Mouse (Mus musculus): ENCODE data around the gene Pla2g5. TPM values are rescaled to one million over a fixed set of nuclear protein-coding genes. Genes with fewer than 3 reads are reported as not detected.
"Not testable (repeated sequence)": the region's sequence is repeated elsewhere in the genome, so short reads cannot be mapped to it uniquely, and the experiment has no call there.

Pla2g5 gene
- total RNA-seq, 2 experiments from 2014 or later, result 0.20 to 1.7 TPM

GRCm38 (mm10) chr4:138859245-138859644, 4.0 kb downstream of the Pla2g5 start:
- DNase-seq, result no peak
- intact Hi-C loops (cut with DNase I), result no loop called here

- intact Hi-C loops (cut with DNase I), result no loop called here
Measured at GRCm38 (mm10) chr4:138858446-138858845, 4.8 kb downstream of the Pla2g5 start.

GRCm38 (mm10) chr4:138857576-138857975, 5.7 kb downstream of the Pla2g5 start:
- DNase-seq, result no peak
- intact Hi-C loops (cut with DNase I), result no loop called here

More at GRCm38 (mm10) chr4:138858446-138858845, 4.8 kb downstream of the Pla2g5 start:
- no peak for DNase-seq

- intact Hi-C loops (cut with DNase I), result no loop called here
- peak in 1 of 2 experiments; percentile 21 for DNase-seq
Measured at GRCm38 (mm10) chr4:138856491-138856890, 6.8 kb downstream of the Pla2g5 start.

GRCm38 (mm10) chr4:138855092-138855632, 8.1 kb downstream of the Pla2g5 start:
- intact Hi-C loops (cut with DNase I), result no loop called here
- DNase-seq, result no peak

GRCm38 (mm10) chr4:138852961-138853360, 10.3 kb downstream of the Pla2g5 start:
- DNase-seq, result no peak
- intact Hi-C loops (cut with DNase I), result loop anchor here (1.0 to 5.0 kb wide), 2 partner anchors 105 to 406 kb away; no protein-coding TSS in a partner anchor

- intact Hi-C loops (cut with DNase I), result loop anchor here (2.0 to 5.0 kb wide), 2 partner anchors 143 to 404 kb away; no protein-coding TSS in a partner anchor
- peak; percentile 48 to 54 for DNase-seq
Measured at GRCm38 (mm10) chr4:138851463-138851862, 11.8 kb downstream of the Pla2g5 start.

GRCm38 (mm10) chr4:138841386-138841785, 21.9 kb downstream of the Pla2g5 start:
- DNase-seq, result no peak
- intact Hi-C loops (cut with DNase I), result no loop called here

GRCm38 (mm10) chr4:138840726-138841125, 22.6 kb downstream of the Pla2g5 start:
- intact Hi-C loops (cut with DNase I), result no loop called here

GRCm38 (mm10) chr4:138839806-138840205, 23.5 kb downstream of the Pla2g5 start:
- no peak for DNase-seq
- intact Hi-C loops (cut with DNase I), result no loop called here

More at GRCm38 (mm10) chr4:138840726-138841125, 22.6 kb downstream of the Pla2g5 start:
- DNase-seq, result no peak

- intact Hi-C loops (cut with DNase I), result no loop called here
- no peak for DNase-seq
Measured at GRCm38 (mm10) chr4:138827147-138827546, 36.1 kb downstream of the Pla2g5 start.

GRCm38 (mm10) chr4:138825751-138826567, 37.3 kb downstream of the Pla2g5 start:
- intact Hi-C loops (cut with DNase I), result no loop called here
- no peak for DNase-seq

- DNase-seq, result no peak
- intact Hi-C loops (cut with DNase I), result no loop called here
Measured at GRCm38 (mm10) chr4:138824660-138825059, 38.6 kb downstream of the Pla2g5 start.

- intact Hi-C loops (cut with DNase I); DNase-seq: not testable (repeated sequence)
Measured at GRCm38 (mm10) chr4:138824161-138824560, 39.1 kb downstream of the Pla2g5 start.

GRCm38 (mm10) chr4:138821036-138821435, 42.2 kb downstream of the Pla2g5 start:
- intact Hi-C loops (cut with DNase I), result no loop called here

GRCm38 (mm10) chr4:138819101-138819500, 44.2 kb downstream of the Pla2g5 start:
- intact Hi-C loops (cut with DNase I), result no loop called here
- peak; percentile 28 to 38 for DNase-seq

More at GRCm38 (mm10) chr4:138821036-138821435, 42.2 kb downstream of the Pla2g5 start:
- DNase-seq, result no peak

- DNase-seq, result no peak
- intact Hi-C loops (cut with DNase I), result no loop called here
Measured at GRCm38 (mm10) chr4:138817736-138818135, 45.5 kb downstream of the Pla2g5 start.

- intact Hi-C loops (cut with DNase I), result no loop called here
- no peak for DNase-seq
Measured at GRCm38 (mm10) chr4:138816166-138816565, 47.1 kb downstream of the Pla2g5 start.

GRCm38 (mm10) chr4:138806920-138807541, 56.3 kb downstream of the Pla2g5 start:
- intact Hi-C loops (cut with DNase I), result no loop called here
- DNase-seq, result peak in 1 of 2 experiments; percentile 39

GRCm38 (mm10) chr4:138806160-138806559, 57.1 kb downstream of the Pla2g5 start:
- no peak for DNase-seq
- intact Hi-C loops (cut with DNase I), result no loop called here

GRCm38 (mm10) chr4:138805248-138805647, 58.0 kb downstream of the Pla2g5 start:
- intact Hi-C loops (cut with DNase I), result no loop called here
- DNase-seq, result no peak
